Mouse (Mus musculus): ENCODE measurements around the gene Serinc5.

Gene Serinc5

DNA sequence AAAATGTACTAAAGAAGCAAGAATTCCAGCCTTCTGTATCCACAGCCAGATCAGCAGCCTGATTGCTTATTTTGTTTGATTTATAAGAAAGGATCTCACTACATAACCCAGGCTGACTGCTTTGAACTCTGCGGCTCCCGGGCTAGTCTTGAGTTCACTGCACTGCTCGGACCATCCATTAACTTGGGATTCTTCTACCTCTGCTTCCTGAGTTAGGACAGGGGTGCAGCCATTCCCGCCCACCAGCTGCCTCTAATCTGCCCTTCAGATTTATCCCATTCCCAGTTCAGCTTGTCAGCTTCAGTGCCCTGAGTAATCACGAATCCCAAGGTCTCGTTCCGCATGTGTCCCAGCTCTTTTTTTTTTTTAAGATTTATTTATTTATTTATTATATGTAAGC is 93.3 kb downstream of the Serinc5 start:
- DNase-seq (ENCODE audit: low read depth, low spot score): no peak

DNA sequence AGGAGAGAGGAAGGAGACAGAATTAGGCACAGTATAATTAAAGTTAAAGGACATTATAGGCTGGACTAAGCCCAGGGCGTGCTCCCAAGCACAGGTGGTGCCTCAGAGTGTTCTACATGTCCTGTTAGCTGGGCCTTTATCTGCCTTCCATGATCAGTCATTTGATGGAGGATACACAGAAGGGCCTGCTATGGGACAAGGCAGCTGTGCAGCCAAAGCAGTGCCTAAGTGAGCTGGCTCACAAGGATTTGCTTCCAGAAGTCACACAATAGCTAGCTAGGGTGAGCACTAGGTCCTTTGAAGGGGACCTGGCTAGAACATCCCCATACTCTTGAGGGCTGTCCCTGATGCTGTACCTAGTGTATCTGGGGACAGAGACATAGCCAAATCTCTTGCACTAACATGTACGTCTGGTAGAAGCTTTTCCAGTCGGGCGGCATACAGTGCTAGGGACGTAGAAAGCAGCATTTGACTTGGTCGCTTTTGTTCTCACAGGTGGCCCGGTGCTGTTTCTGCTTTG is 94.2 kb downstream of the Serinc5 start:
- DNase-seq (ENCODE audit: low read depth, low spot score): no peak

DNA sequence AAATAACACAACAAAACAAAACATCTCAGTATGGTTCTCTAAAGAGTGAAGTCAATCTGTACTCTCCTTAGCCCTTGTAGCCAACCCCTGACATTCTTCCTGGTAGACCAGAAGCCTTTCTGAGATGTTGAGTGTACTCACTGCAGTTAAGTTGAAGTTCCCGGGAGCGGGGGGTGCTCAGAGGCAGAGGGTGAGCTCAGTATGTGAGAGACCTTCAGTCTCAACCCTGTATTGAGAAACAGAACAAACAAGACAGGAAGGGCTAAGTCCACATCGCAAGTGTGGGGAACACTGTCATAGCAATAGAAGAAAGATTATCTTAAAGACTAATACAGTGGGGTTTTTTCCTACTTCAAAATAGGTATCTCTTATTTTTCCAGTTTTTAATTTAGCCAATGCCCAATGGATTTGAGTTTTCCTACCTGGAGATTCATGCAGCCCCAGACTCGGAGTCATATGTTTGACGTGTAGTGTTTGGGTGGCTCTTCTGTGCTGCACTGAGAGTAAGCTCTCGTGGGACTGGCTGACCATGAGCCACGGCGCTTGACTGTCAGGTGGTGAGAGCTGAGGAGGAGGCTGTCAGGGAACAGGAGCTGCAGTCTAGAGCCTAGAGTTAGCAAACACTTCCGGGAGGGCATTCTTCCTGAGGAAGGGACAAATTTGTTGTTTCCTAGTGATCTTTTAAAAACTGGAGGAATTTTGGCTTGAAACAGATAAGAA is 95.6 kb downstream of the Serinc5 start:
- no peak for DNase-seq (ENCODE audit: low read depth, low spot score)

DNA sequence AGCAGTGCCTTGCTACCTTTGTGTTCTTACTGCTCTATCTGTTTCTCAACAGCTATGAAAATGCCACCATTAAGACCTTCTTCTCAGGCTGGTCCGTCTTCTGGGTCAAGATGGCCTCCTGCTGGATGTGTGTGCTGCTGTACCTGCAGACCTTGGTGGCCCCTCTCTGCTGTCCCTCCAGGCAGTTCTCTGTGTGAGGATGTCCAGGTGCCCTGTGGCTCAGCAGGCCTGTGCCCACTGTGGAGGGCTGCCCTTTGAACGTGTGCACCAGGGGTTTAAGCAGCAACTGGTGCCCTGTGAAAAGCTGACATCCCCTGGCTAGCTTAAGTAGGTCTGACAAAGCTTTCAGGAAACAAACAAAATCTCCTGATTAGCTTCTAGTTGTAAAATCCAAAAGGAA is 97.0 kb downstream of the Serinc5 start:
- no peak for DNase-seq (ENCODE audit: low read depth, low spot score)

DNA sequence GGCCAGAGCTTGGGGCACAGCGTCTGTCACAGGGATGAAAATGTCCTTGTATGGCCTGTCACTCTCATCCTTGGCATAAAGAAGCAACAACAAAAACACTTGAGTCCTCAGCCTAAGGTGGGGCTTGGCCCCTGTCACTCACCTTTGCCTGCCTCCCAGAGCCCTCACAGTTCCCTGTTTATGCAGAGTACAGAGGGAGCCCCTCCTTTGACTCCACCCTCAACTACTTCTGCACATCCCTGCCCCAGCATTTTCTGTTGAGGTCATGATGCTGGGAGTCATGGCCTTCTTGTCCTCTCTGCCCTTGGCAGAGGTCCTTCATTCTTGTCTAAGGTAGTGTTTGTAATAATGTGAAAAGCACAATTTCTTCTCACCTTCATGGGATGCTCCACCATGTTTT is 97.6 kb downstream of the Serinc5 start:
- no peak for DNase-seq (ENCODE audit: low read depth, low spot score)

DNA sequence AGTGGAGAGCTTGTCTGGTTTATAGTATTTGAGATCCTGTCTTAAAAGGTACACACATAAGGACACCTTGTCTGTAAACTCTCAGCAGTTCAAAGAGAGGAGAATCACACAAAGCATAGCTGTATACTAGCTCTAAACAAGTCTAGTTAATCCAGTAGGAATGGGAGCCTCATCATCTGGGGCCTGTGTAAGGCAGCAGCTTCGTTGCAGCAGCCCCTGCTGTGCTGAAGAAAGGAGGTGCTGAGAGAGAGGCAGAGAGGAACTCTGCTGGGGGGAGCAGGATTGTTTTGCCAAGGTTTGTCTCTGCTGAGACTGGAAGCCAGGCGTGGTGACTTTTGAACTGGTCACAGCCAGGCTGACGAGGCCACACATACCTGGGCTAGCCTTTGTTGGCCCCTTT is 98.6 kb downstream of the Serinc5 start:
- peak; percentile 16 for DNase-seq (ENCODE audit: low read depth, low spot score)

DNA sequence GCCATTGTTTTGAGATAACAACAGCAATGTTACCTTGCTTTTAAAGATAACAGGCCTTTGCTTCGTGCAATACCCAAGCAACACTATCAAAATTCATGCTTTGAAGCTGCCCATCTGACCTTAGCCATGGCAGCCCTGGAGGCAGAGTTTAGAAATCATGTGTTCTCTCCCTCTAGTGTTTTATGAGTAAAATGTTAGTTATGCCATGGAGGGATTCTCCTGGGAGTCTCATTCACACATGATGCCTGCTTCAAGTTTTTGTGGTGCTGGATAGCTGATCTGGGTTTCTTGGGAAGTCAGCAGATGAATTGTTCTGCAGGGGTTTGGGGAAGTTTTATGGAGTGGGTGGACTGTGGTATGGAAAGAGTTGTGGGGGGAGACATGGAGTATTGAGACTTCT is 99.5 kb downstream of the Serinc5 start:
- DNase-seq (ENCODE audit: low read depth, low spot score): no peak

DNA sequence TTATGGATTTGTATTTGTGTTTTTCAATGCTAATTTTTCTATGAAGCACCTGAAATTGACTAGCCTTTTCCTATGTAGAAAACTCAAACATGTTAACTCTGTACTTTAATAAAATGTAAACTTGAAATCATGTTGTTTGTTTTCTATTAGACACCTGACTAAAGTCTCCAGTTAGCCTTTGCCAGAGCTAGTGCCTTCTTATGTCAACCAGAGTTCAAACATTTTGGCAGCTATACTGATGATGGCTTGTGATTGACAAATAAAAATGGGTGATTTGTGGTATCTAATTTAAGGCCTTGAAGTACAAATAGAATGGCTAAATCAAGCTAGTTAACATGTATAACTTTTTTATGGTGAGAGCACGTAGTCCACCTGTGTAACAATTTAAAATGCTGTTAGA is 100.9 kb downstream of the Serinc5 start:
- DNase-seq (ENCODE audit: low read depth, low spot score): no peak

DNA sequence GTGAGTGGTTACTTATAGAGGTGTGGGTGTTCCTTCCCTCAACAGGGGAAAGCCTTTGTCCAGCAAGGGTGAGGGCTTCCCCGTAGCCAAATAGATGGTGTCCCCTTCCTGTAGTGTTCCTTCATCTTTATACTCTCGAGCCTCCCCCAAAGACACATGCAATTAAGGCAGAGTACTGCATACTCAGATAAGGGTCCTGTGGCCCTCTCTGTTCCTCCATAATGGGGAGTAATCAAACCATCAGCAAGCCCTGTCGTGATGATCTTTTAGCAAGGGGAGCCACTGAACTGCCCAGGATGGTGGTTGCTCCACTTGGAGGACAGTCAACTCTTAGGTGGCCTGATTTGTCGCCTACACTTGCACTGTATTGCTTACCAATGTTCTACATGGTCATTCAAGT is 101.7 kb downstream of the Serinc5 start:
- DNase-seq (ENCODE audit: low read depth, low spot score): no peak

DNA sequence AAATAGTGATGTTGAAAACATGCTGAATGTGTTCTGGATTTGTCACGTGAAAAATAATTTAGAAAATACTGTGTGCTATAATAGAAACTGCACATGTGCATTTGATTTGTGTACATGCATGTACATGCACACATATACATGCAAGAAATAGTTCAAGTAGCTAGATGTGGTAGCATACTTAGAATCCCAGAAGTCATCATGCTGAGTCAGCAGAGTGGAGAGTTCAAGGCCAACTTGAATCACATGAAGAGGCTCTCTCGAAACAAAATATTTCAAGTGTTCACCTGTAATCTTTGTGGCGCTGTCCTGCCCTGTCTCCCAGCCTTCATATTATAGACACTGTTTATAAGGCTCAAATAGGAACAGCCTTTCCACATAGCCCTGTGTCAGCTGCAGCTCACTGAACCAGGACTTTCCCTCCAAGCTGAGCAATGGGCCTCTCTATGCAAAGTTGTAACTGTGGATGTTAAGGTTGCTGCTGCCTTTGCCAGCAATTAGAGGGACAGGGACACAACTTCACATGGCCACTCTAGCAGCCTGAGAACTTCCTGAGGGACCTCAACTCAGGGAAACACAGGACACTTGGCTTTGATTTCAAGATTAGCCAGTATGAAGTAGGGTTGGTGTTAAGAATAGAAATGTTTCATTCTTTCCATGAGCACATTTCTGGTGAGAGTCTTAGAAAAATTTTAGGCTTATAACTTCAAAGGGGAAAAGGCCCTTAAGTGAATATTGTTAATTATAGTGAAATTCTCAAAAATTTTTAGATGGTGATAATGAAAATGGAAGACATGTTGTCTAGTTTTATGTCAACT is 107.2 kb downstream of the Serinc5 start:
- no peak for DNase-seq (ENCODE audit: low read depth, low spot score)

DNA sequence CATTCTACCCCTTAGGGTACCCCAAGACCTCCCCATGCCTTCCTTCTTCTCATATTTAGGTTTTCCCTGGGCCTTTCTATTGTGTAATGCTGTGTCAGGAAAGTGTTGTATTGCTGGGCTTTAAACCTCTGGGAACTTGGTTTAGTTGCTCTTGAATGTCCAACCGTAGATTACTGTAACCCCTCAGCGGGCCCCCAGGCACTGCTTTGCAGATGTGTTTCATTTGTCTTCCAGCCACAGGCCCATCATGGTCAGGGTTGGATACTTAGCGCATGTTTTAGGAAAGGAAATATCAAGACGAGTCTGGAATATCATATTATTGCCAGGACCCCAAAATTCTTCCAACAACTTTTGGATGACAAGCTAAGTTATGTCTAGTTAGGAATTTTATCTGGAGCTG is 110.1 kb downstream of the Serinc5 start:
- DNase-seq (ENCODE audit: low read depth, low spot score): no peak

DNA sequence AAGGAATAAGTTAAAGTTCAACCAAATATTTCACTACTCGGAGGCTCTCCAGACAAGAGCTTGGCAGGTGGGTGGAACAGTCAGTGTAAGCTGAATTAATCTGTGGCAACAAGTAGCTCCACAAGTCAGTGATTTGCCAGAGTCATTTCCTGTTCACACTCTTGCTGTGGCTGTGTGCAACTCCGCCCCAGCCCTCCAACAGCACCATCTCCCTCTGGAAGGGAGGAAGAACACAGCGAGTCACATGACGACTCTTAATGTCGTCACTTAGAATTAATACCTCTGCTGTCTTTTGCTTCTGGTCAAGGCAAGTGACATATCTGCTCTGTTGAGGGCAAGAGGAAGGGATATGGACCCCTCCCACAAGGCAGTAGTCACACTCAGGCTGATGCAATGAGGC is 111.5 kb downstream of the Serinc5 start:
- DNase-seq (ENCODE audit: low read depth, low spot score): peak; percentile 14

DNA sequence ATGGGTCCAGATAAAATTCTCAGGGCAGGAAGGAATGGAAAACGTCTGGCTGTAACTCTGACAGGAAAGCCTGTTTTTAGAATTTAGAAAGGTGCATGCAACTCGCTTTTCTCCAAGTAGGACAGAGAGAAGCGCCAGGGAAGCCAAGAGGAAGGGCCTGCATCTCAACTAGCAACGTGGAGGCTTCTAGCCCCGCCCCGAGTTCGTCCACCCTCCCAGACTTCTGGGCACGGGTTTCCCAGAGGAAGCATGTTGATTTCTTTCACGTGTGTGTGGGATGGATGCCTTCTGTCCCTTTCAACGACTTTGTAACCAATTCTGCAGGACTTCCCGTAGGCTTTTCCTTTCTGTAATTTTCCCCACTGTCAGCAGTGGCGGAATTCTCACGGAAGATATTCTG is 118.9 kb downstream of the Serinc5 start:
- no peak for DNase-seq (ENCODE audit: low read depth, low spot score)

DNA sequence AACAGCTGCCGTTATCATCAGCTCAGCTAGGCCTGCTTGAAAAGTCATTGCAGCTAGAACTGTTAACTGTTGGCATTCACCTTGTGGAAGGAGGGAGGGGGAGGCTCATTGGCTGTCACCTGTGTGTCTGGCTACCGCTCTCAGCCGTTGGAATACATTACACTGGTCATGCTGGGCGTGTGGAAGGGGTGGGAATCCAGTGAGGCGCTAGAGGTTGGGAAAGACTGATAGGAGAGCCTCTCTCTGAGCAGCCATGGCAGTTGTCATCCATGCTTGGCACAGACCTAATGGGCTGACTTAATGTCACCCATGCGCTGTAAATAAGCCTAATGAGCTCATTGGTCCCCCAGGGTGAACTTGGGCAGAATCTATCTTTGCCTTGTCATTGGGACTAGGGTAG is 120.9 kb downstream of the Serinc5 start:
- DNase-seq (ENCODE audit: low read depth, low spot score): no peak

DNA sequence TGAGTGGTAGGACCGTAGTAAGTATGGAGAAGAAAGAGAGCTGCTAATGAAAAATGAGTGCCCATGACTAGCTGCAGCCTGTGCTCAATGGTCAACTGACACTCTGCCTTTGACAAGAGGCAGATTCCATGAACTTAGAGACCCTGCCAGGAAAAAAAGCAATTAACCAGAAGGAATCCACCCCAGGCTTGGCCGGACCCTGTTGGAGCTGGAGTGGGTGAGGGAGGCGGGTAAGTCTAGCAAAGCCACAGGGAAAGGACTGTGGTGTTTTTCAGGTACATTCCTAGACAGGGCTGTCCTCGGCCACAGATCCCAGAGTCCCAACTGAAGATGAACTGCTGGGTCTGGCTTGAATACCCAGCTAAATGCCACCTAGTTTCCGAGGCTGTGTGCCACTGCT is 121.9 kb downstream of the Serinc5 start:
- DNase-seq (ENCODE audit: low read depth, low spot score): no peak

DNA sequence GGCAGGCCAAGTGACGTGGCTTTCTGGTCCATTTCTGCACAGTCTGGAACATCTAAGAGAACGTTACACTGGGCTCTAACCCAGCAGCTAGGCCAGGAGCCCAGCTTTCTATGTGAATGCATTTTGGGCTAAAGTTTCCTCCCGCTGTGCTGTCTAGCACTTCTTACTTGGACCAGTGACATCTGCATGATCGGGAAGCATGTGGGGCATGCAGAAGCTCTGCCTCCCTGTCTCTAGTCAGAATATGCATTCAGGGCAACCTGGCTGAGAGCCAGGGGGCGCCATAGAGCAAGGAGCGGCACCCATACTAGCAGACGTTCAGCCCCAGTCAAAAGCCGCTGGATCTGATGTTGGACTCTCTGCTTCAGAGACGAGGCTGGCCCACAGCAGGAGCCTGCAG is 122.4 kb downstream of the Serinc5 start:
- peak; percentile 73 for DNase-seq (ENCODE audit: low read depth, low spot score)

DNA sequence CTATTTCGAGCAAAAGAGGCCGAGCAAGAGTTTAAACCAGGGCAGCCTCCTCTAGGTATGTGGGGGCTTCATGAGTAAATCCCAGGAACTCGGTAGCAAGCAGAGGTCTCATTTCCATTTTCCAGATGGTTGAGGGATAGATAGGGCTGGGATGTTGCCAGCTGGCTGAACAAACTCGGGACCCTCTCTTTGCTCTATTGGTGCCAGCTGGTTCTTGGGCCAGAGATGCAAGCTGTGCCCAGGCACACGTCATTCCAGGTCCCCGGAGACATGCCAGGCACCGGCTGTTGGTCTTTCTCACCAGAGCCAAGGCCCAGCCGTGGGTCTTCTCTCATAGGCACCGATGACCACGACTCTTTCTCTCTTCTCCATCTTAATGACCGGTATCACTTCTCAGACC is 122.8 kb downstream of the Serinc5 start:
- no peak for DNase-seq (ENCODE audit: low read depth, low spot score)

DNA sequence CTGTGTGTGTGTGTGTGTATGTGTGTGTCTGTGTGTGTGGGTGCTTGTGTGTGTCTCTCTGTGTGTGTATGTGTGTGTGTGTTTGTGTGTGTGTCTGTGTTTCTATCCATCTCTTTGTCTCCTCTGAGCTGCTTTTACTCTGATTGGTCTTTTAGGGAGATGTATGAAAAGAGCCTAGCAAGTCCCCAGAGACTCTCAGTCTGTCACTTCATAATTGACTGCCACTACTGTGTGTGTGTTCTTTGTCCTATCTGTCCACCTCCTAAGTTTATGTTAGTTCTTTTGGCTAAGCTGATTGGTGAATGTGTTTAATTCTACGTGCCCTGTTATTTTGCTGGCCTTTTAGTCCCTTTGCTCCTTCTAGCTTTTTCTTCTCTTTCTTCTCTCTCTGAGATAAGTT is 124.8 kb downstream of the Serinc5 start:
- DNase-seq (ENCODE audit: low read depth, low spot score): no peak

DNA sequence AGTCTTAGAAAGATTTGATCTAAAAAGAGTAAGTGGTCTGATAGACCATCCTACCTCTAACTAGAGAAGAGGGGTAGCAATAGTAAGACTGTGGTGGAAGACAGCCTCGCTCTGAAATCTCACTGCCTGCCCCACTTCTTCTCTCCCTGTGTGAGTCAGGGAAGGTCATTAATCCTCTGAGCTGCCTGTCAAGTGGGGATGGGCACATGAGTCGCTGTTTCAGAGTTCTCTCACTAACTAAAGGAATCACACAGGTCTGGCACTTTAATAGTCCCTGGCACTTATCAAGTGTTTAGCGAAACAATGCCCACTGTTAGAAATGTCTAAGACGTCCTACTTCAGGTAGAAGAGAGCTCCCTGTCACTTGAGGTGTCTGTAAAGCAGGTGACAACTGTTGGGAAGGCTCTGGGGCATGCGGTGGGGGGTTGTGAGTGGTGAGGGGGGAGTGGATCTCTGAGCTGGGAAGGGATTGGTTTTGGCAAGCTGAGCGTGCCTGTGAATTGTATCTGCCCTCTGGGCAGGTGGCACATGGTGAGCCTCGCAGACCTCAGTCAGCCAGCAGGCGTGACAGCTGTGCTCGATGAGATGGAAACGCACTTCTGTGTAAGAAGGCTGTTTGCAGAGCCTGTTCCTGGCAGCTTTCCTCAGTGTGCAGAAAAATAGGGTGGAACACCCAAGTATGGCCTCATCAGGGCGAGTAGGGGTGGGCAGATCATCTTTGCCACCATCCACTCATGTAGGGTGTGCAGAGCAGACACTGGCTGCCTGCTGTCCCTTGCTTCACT is 125.8 kb downstream of the Serinc5 start:
- no peak for DNase-seq (ENCODE audit: low read depth, low spot score)

DNA sequence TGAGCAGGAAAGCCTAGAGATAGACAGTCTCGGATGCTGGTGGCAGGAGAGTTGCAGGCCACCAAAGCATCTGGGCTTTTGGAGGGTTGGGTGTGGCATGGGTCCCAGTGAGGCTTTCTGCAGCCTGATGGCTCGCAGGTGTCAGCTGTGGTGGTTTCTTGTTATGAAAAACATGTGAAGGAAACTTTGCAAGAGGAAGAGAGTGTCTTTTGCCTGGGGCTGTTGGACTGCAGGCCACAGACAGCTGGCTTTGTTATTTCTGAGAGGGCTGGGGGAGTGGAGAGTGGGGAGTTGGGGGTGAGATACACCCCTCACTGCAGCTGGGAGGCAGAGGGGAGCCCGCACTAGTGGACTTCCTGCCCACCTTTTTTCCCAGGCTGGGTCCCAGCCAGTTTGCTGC is 127.9 kb downstream of the Serinc5 start:
- no peak for DNase-seq (ENCODE audit: low read depth, low spot score)

DNA sequence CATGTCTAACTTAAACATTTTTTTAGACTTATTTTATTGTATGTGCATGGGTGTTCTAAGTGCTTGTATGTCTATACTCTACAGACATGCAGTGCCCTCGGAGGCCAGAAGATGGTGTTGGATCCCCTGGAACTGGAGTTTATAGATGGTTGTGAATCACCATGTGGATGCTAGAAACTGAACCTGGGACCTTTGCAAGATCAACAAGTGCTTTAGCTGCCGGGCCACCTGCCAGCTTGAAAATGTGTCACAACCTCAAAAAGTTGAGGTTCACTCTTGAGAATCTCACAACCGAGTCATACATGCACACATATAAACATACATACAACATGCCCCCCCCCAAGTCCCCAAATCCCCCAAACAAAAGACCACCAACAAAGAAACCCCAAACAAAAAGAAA is 129.0 kb downstream of the Serinc5 start:
- peak; percentile 18 for DNase-seq (ENCODE audit: low read depth, low spot score)

DNA sequence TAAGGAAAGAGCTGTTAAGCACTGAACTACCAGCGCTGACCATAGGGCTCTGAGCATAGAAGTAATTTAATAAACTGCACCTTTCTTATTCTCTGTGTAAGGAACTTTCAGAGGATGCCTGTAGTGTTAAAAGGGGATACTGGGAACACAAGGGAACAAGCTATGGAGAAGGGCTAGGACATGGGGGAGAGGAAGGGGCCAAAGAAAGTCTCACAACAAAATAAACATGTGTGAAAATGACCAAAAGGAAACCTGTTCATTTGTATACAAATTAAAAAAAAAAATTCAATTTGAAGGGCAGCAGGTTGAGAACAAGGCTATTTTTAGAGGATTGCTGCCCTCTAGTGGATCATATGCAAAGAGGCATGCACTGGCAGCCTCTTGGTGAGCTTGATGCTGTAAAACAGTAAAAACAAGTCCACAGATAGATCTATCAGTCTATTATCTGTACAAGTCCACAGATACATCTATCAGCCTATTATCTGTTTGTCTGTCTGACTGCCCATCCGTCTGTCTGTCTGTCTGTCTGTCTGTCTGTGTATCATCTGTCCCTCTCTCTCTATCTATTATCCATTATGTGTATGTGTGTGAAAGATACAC is 129.9 kb downstream of the Serinc5 start:
- peak; percentile 45 for DNase-seq (ENCODE audit: low read depth, low spot score)
